Comparison of ENCODE assay signal across 7 mouse cellular contexts in the genomic region with DNA sequence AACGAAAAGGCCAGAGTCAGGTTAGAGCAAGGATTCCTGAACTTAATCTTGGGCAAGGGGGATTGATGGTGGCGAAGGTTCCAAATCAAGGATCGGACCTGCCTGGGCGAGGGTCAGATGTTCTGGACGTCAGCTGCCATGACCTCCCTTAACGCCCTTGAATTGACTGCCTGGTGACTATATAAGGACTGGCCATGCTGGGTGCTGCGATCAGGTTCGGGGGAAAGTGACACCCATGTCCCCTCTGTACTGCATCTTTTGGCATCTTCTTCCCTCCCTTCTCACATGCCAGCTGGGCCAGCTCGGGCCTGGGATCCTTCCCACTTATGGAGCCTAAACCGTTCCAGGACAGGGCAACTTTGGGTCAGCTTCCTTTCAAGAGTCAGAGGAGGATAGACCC. TPM values are rescaled to one million over a fixed set of nuclear protein-coding genes. Genes with fewer than 3 reads are reported as not detected.
DNase-seq lines count a peak whose midpoint lies in the region; ATAC-seq and TF ChIP-seq lines count a peak whose summit lies in the region.

No protein-coding gene starts in this region.

- DNase-seq in thymus, postnatal 4 days: peak; percentile 14
- DNase-seq in thymus, postnatal 14 days: no peak
- no peak for DNase-seq in forebrain, embryonic 14.5 days (ENCODE audit: low spot score)
- no peak for DNase-seq in layer of hippocampus, adult 18-20 months (ENCODE audit: low spot score in 2 of 2)
- no peak for DNase-seq in adrenal gland, postnatal 36 days

- H3K27me3 ChIP-seq in forebrain, embryonic 14.5 days (replicated peaks; ENCODE audit: control insufficient read depth, insufficient read depth, low read length): no peaks in the 10 kb centered on the region
- no peaks in the 10 kb centered on the region for H3K27me3 ChIP-seq in hindbrain, embryonic 15.5 days
- no peaks in the 10 kb centered on the region for H3K27me3 ChIP-seq in myocyte (ENCODE audit: control insufficient read depth, insufficient read depth, insufficient read length)

- peak overlapping the region; percentile 54 for H3ac ChIP-seq in myocyte (ENCODE audit: control insufficient read depth, insufficient read length)

- H3K27ac ChIP-seq in forebrain, embryonic 14.5 days (ENCODE audit: low read depth, low read length): no peak overlapping the region
- H3K27ac ChIP-seq in hindbrain, embryonic 15.5 days (replicated peaks): peak overlapping the region; percentile 85

- no peaks in the 10 kb centered on the region for H3K9me3 ChIP-seq in forebrain, embryonic 14.5 days (replicated peaks; ENCODE audit: control insufficient read depth, low read length)
- no peaks in the 10 kb centered on the region for H3K9me3 ChIP-seq in hindbrain, embryonic 15.5 days

- peaks cover 23% of the 10 kb centered on the region for H3K36me3 ChIP-seq in forebrain, embryonic 14.5 days (ENCODE audit: control insufficient read depth, insufficient read depth, low read length)
- H3K36me3 ChIP-seq in hindbrain, embryonic 15.5 days: peaks cover 13% of the 10 kb centered on the region
- peaks cover 12% of the 10 kb centered on the region for H3K36me3 ChIP-seq in myocyte (ENCODE audit: control insufficient read depth, insufficient read depth)

- no peak for TF ChIP-seq POLR2A in myocyte (IDR thresholded peaks at IDR 0.05; ENCODE audit: insufficient read length, low read depth)

- peak overlapping the region; percentile 97 for H3K4me2 ChIP-seq in forebrain, embryonic 14.5 days (ENCODE audit: low read length)
- H3K4me2 ChIP-seq in hindbrain, embryonic 15.5 days: peak overlapping the region; percentile 87
- H3K4me2 ChIP-seq in myocyte (ENCODE audit: low read depth): peak overlapping the region; percentile 98

- 4% methylated on average over 10 of the region's 10 CpGs for WGBS in forebrain, embryonic 14.5 days
- 7% methylated on average over 10 of the region's 10 CpGs for WGBS in hindbrain, embryonic 15.5 days

- peaks cover 57% of the 10 kb centered on the region for H3K79me2 ChIP-seq in myocyte (ENCODE audit: control insufficient read depth, insufficient read depth)

- ATAC-seq in forebrain, embryonic 14.5 days: no peak
- no peak for ATAC-seq in hindbrain, embryonic 15.5 days (ENCODE audit: low FRiP score, low read depth)

- H3K4me3 ChIP-seq in forebrain, embryonic 14.5 days (ENCODE audit: low read depth, low read length): peak overlapping the region; percentile 70
- H3K4me3 ChIP-seq in hindbrain, embryonic 15.5 days: peak overlapping the region; percentile 72
- H3K4me3 ChIP-seq in myocyte: peak overlapping the region; percentile 99

- H3K4me1 ChIP-seq in forebrain, embryonic 14.5 days (ENCODE audit: control insufficient read depth, insufficient read depth, low read length): peaks cover 14% of the 10 kb centered on the region
- H3K4me1 ChIP-seq in hindbrain, embryonic 15.5 days (replicated peaks): peaks cover 36% of the 10 kb centered on the region

- peak overlapping the region; percentile 79 for H3K9ac ChIP-seq in forebrain, embryonic 14.5 days (ENCODE audit: low read length)
- peak overlapping the region; percentile 60 for H3K9ac ChIP-seq in hindbrain, embryonic 15.5 days

TF ChIP-seq in myocyte, 11 proteins besides CTCF, POLR2A, EP300 and RAD21:
- TF ChIP-seq USF1 (IDR thresholded peaks at IDR 0.05; ENCODE audit: low read depth) (no peak), MYOD1 (IDR thresholded peaks at IDR 0.05; ENCODE audit: control insufficient read depth in 1 of 3, insufficient read length in 2 of 3, low read depth in 2 of 3) (peak in 2 of 3 experiments; percentile 0), POLR2AphosphoS2 (IDR thresholded peaks at IDR 0.05; ENCODE audit: insufficient read length, low read depth) (peak; percentile 56)

RNA-seq across cellular contexts. Expression of gene Tmem38a, which starts 0.7 kb away (rescaled TPM):
- polyA plus RNA-seq in forebrain, embryonic 14.5 days (2014; fragmentation: Nextera tagmentation; extraction: Ambion mirVana): 16.2 and 18.8 TPM in 2 replicates
- 33.7 and 34.2 TPM in 2 replicates for polyA plus RNA-seq in hindbrain, embryonic 15.5 days (2015; fragmentation: Nextera tagmentation; extraction: Ambion mirVana)
- 351 TPM for polyA plus RNA-seq in myocyte (2012; fragmentation: generic; extraction: Trizol)
- total RNA-seq in layer of hippocampus, adult 18-20 months (2021): 100 to 1,000 TPM; 109 to 115 TPM
- total RNA-seq in adrenal gland, postnatal 36 days (2021): 1 to 10 TPM; 5.8 to 9.1 TPM

RNA-seq across cellular contexts. Expression of gene Smim7, which starts 1.6 kb away (rescaled TPM):
- 103 and 108 TPM in 2 replicates for polyA plus RNA-seq in forebrain, embryonic 14.5 days (2014; fragmentation: Nextera tagmentation; extraction: Ambion mirVana)
- polyA plus RNA-seq in hindbrain, embryonic 15.5 days (2015; fragmentation: Nextera tagmentation; extraction: Ambion mirVana): 122 TPM in 2 replicates
- polyA plus RNA-seq in myocyte (2012; fragmentation: generic; extraction: Trizol): 74.3 TPM
- 100 to 1,000 TPM in 1 of 2 experiments, 10 to 100 TPM in 1; 99.8 to 103 TPM for total RNA-seq in layer of hippocampus, adult 18-20 months (2021)
- total RNA-seq in adrenal gland, postnatal 36 days (2021): 100 to 1,000 TPM; 119 to 136 TPM

RNA-seq across cellular contexts. Expression of gene Med26, which starts 24.4 kb away (rescaled TPM):
- 11.8 and 14.7 TPM in 2 replicates for polyA plus RNA-seq in forebrain, embryonic 14.5 days (2014; fragmentation: Nextera tagmentation; extraction: Ambion mirVana)
- polyA plus RNA-seq in hindbrain, embryonic 15.5 days (2015; fragmentation: Nextera tagmentation; extraction: Ambion mirVana): 15.8 and 18.6 TPM in 2 replicates
- polyA plus RNA-seq in myocyte (2012; fragmentation: generic; extraction: Trizol): 7.6 TPM
- total RNA-seq in layer of hippocampus, adult 18-20 months (2021): 10 to 100 TPM; 10.3 to 10.5 TPM
- total RNA-seq in adrenal gland, postnatal 36 days (2021): 10 to 100 TPM in 1 of 2 experiments, 1 to 10 TPM in 1; 9.7 to 11.3 TPM

Comparison
In these comparisons a context has a peak if more than half of its experiments do, and no peak if none do; other contexts are left out.
1. RNA of gene Tmem38a, which starts 0.7 kb away (polyA plus RNA-seq): 351 TPM in myocyte (single experiment); 33.7 to 34.2 TPM in hindbrain, embryonic 15.5 days and 16.2 to 18.8 TPM in forebrain, embryonic 14.5 days; every median in the first group is over 10 times any median in the second.
2. Peak in every context shown above with its lines, with median percentiles within 50 percentile points of each other: H3K4me2 ChIP-seq and H3K4me3 ChIP-seq.